Mouse (Mus musculus) cerebellum, adult (tissue): ENCODE data around the gene Olfr1019.

Experiments used
- ATAC-seq: cut with Nextera tagmentation; 2 replicates; pipeline ENCODE4 v1.9.2; 2017; ENCODE audit warnings: mild to moderate bottlenecking, moderate library complexity, mixed read lengths; ENCODE audit not compliant: insufficient number of reproducible peaks, low FRiP score, low TSS enrichment

The Olfr1019 gene

DNA sequence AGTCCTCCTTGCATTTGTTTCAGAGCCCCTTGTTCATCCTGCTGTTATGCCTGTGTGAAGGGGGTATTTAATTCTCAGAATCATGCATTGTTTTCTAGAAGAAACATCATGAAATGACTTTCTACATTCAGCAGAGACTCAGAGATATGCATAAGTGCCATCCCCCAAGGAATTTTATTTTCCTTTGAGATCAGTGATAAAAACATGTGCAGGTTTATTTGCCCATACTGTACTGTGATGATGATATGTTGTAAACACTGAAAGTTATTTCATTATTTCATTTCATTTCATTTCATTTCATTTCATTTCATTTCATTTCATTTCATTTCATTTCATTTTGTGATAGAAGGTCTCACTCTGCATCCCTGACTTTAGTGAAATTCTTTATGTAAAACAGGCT, at the start of gene Olfr1019:
Gene Olfr1019, minus strand, starts transcription at position 101 of the 400 bp plus-strand sequence.
- no peak for ATAC-seq

DNA sequence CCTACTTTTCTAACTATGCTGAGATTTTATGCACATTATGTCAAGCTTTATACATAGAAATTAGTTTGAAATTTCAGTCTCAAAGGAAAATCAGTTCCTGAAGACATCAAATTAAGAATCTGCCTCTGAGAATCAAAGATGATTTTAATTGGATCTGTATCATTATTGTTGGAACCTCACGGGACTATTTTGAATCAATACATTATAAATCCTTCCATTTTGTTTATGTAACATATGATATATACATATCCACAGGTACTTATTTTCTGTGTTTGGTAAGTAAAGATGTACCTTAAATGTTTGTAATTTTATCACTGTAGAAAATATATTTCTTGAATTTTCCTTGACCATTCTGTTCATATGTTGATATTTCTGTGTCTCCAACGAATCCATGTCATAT, 40.1 kb upstream of the Olfr1019 start, which contains the start of gene Olfr1023:
Gene Olfr1023, plus strand, starts transcription at position 301 of the 400 bp plus-strand sequence.
- no peak for ATAC-seq

DNA sequence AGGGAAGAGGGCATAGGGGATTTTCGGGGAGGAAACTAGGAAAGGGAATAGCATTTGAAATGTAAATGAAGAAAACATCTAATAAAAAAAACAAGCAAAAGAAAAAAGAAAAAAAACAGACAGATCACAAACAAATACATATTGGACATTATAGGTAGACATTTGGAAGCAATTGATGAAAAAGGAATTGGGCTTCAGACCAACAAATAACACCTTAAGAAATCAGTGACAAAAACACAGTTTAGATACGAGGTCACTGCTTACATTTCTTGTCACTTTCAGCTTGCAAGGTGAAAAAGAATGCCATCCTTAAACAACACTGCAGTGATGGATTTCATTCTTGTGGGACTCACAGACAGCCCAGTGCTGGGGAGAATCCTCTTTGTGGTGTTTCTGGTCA, 23.0 kb upstream of the Olfr1019 start, which contains the start of gene Olfr1022:
Gene Olfr1022, plus strand, starts transcription at position 301 of the 400 bp plus-strand sequence.
- no peak for ATAC-seq

DNA sequence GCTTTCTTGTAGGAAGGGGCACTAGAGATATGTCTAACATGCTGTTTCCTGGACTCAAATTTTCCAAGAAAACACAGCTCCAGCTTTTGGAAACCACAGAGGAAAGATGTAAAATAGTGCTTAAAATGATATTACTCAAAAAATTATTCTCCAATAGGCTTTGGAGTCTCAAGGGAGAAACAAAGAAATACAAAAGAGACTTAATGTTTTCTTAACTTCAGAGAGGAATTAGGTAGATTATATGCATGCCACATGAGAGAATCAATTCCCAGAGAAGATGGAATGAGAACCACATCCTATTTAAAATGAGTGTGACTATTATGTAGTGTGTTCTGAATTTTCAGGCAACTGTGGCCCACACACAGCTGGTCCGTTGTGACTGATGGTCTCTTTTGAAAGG, 1.4 kb upstream of the Olfr1019 start, which contains the start of gene Olfr1020:
Gene Olfr1020, plus strand, starts transcription at position 301 of the 400 bp plus-strand sequence.
- ATAC-seq, result no peak

DNA sequence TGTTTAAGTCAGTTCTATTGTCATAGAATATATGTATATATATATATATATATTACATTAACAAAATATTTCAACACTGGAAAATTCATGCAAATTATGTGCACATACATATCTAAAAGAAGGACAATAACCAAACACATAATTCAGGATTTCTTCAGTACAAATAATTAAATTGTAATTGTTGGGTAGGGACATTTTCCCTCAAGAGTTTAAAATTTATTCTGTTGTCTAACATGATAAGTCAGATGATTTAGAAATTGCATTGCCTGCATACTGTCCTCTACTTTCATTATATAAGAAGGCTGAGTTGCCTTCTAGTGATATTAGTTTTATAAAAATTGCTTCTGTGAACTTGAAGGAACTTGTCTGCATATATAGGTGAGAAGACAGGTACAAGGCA, 27.1 kb downstream of the Olfr1019 start, which contains the start of gene Olfr1018:
Gene Olfr1018, plus strand, starts transcription at position 301 of the 400 bp plus-strand sequence.
- ATAC-seq, result no peak

DNA sequence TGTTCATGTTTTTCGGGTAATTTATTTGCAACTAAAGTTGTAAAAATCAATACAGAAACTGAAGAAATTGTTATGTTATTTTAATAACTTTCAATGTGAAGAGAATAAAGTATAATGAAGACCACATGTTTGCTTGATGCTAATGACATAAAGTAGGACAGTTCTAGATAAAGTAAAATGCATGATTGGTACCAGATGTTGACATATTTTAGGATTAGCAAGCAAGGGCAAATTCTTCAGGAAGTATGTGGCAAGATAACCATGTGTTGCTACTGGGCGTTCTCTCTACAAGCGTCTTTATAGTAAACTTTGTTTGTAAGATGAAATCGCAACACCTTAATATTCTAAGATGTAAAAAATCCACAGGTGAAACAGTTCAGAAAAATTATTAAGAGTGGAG, 40.8 kb downstream of the Olfr1019 start:
- no peak for ATAC-seq

DNA sequence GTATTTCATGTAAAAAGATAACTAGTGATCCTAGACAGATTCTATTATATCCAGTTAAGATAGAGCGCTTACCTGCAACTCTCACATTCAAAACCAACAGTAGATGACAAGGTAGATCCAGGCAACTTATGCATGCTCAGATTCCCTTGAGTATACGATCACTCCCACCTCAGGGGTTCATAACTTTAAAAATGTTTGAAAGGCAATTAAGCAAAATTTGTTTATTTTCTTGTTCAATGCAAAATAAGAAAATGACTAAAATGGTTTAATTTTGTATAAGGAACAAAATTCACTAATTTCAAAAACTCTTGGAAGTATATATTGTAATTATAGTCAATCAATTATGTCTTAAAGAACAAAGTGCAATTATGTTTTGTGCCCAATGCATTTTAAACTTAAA, 42.8 kb downstream of the Olfr1019 start, which contains the start of gene Olfr1016:
Gene Olfr1016, minus strand, starts transcription at position 101 of the 400 bp plus-strand sequence.
- ATAC-seq, result no peak

DNA sequence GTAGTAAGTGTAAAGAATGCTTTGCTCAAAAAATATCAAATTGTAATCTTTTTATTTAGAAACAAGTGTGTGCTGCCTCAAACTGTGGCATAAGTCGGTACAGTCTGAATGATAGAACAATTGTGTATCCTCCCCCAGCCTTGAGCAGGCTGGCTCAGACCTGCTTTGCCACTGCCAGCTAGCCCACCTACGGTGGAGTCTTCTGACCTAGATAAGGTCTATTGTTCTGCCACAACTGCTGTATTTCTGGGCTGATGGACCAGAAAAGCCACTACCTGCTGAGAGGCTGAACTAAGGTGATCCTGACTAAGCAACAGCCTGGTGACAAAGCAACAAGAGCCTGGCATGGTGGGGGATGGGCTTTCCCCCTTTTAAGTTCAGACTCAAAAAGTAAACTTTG, 53.0 kb downstream of the Olfr1019 start:
- no peak for ATAC-seq
